Mouse (Mus musculus): ENCODE measurements around the gene Rbfox3.

DNA sequence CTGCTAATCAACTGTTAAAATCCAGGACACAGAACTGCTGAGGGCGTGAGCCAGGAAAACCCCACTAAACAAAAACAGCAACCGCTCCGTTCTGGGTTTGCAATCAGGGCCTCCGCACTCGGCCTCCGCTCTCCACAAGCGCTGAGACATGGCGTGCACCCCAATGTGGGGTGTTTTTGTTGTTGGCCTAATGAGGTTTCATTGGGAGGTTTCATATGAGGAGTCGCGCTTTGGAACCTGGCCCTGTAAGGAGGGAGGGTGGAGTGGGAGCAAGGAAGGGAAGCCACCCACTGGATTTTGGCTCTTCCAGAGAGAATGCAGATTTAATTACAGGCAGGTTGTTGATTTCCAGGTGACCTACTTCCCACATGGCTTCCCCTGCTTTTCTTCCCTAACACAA lies 230.7 kb downstream of the Rbfox3 start:
- TF ChIP-seq CTCF (IDR thresholded peaks at IDR 0.05) (no peak), EP300 (IDR thresholded peaks at IDR 0.05) (no peak)

Measured in lung, postnatal 0 days (tissue).